Comparison of ENCODE assay signal across 31 mouse cellular contexts in genomic region chr7:45226421-45226820, GRCm38 (mm10). TPM values are rescaled to one million over a fixed set of nuclear protein-coding genes. Genes with fewer than 3 reads are reported as not detected.
"Had no signal": no experiment of that assay in that cellular context is flagged by ENCODE, and none has a peak within 500 bp of the region (broad histone marks: within the 10 kb centered on the region; RNA-seq: fewer than 3 reads in every experiment).

No protein-coding gene starts in this region.

- DNase-seq: cerebellum, adult 2 months; cerebellum, adult 8-10 months; cerebellum, adult 9-10 months; cerebellum, adult 9-11 months; cerebellum, postnatal 25 days; cerebellum, postnatal 36 days; embryo, embryonic 11 days; forebrain, postnatal 0 days; gastrocnemius, adult 2 months; gastrocnemius, postnatal 10 days; gastrocnemius, postnatal 14 days; gastrocnemius, postnatal 25 days; gastrocnemius, postnatal 36 days; heart, adult 18-20 months; heart, adult 2 months had no signal

- H3K27me3 ChIP-seq: embryonic facial prominence, embryonic 12.5 days; embryonic facial prominence, embryonic 13.5 days; embryonic facial prominence, embryonic 15.5 days; forebrain, embryonic 12.5 days; forebrain, embryonic 13.5 days; forebrain, embryonic 15.5 days had no signal

- H3K27ac ChIP-seq: embryonic facial prominence, embryonic 10.5 days; embryonic facial prominence, embryonic 12.5 days; embryonic facial prominence, embryonic 13.5 days; embryonic facial prominence, embryonic 15.5 days; forebrain, embryonic 10.5 days; forebrain, embryonic 12.5 days; forebrain, embryonic 13.5 days; forebrain, embryonic 15.5 days; gastrocnemius, adult 2 months; heart, adult 2 months had no signal

- H3K4me3 ChIP-seq: embryonic facial prominence, embryonic 10.5 days; embryonic facial prominence, embryonic 12.5 days; embryonic facial prominence, embryonic 13.5 days; embryonic facial prominence, embryonic 15.5 days; erythroblast, embryonic 14.5 days; forebrain, embryonic 10.5 days; forebrain, embryonic 12.5 days; forebrain, embryonic 13.5 days; forebrain, embryonic 15.5 days; gastrocnemius, adult 2 months; heart, adult 2 months had no signal

- H3K4me1 ChIP-seq: embryonic facial prominence, embryonic 10.5 days; embryonic facial prominence, embryonic 12.5 days; embryonic facial prominence, embryonic 15.5 days; forebrain, embryonic 13.5 days; forebrain, embryonic 15.5 days had no signal

- H3K9me3 ChIP-seq: embryonic facial prominence, embryonic 10.5 days; embryonic facial prominence, embryonic 12.5 days; embryonic facial prominence, embryonic 13.5 days; embryonic facial prominence, embryonic 15.5 days; forebrain, embryonic 10.5 days; forebrain, embryonic 12.5 days; forebrain, embryonic 13.5 days; forebrain, embryonic 15.5 days had no signal

RNA-seq across cellular contexts. Expression of gene Tead2, which starts 10.9 kb away (rescaled TPM):
- total RNA-seq: granulocyte monocyte progenitor cell, adult 5-6 weeks had no signal

RNA-seq across cellular contexts. Expression of gene Slc6a16, which starts 14.5 kb away (rescaled TPM):
- total RNA-seq: common myeloid progenitor, adult 5-6 weeks; gastrocnemius, adult 18-20 months; gastrocnemius, adult 2 months; gastrocnemius, adult 8-10 months; gastrocnemius, postnatal 10 days; gastrocnemius, postnatal 14 days; gastrocnemius, postnatal 25 days; gastrocnemius, postnatal 36 days; gastrocnemius, postnatal 4 days; granulocyte monocyte progenitor cell, adult 5-6 weeks; heart, adult 18-20 months; heart, adult 2 months had no signal
- polyA plus RNA-seq: embryonic facial prominence, embryonic 11.5 days; erythroblast, embryonic 14.5 days; forebrain, embryonic 10.5 days; forebrain, embryonic 11.5 days; heart, adult 2 months had no signal

RNA-seq across cellular contexts. Expression of gene Dkkl1, which starts 14.5 kb away (rescaled TPM):
- total RNA-seq: gastrocnemius, adult 18-20 months; gastrocnemius, adult 2 months; gastrocnemius, adult 8-10 months; gastrocnemius, postnatal 10 days; gastrocnemius, postnatal 14 days; gastrocnemius, postnatal 25 days; gastrocnemius, postnatal 36 days; gastrocnemius, postnatal 4 days; heart, adult 18-20 months; heart, adult 2 months had no signal

RNA-seq across cellular contexts. Expression of gene Ccdc155, which starts 21.7 kb away (rescaled TPM):
- total RNA-seq: gastrocnemius, adult 18-20 months; gastrocnemius, adult 2 months; gastrocnemius, postnatal 36 days; heart, adult 2 months had no signal
